Mouse (Mus musculus) layer of hippocampus, adult 18-20 months (tissue): ENCODE results near the gene Ccdc36. TPM values are rescaled to one million over a fixed set of nuclear protein-coding genes. Genes with fewer than 3 reads are reported as not detected.

Source experiments
- DNase-seq, 2 experiments: peaks; one replicate each; pipeline ENCODE4 v3.0.0; 2022; ENCODE audit warnings: low spot score in 2 of 2
- total RNA-seq, 2 experiments: library from RNA; stranded (reverse); gene quantifications; 2 replicates each; pipeline ENCODE4 v1.2.3; 2021

Gene Ccdc36
- total RNA-seq, 2 experiments from 2014 or later = not detected

- DNase-seq = peak; percentile 61 to 70
Observed at GRCm38 (mm10) chr9:108449860-108450259, 21.6 kb upstream of the Ccdc36 start.

GRCm38 (mm10) chr9:108445125-108445524, 16.8 kb upstream of the Ccdc36 start:
- no peak for DNase-seq

GRCm38 (mm10) chr9:108441236-108441919, 13.1 kb upstream of the Ccdc36 start:
- peak; percentile 74 to 92 for DNase-seq

GRCm38 (mm10) chr9:108440485-108440884, 12.2 kb upstream of the Ccdc36 start:
- DNase-seq = no peak

DNA sequence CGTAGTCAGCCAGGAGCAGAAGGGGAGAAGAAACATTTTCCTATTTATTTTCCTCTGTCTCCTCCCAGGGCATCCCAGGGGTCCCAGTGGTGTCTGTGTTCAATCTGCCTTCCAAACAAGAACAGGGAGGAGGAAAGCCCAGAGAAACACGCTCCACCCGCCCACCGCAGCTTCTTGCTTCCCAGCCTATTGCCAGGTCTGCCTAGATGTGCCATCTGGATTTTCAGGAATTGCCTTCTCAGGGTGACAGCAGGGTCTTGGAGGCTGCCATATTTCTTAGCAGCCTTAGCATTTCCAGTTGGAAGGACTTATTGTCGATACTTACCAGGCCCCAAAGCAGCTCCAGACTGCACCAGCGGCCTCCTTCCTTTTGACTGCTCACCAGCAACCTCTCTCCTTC, 10.9 kb upstream of the Ccdc36 start:
- DNase-seq = peak; percentile 43 to 51

GRCm38 (mm10) chr9:108436182-108436581, 7.9 kb upstream of the Ccdc36 start, which contains the start of gene BC048562:
BC048562 (plus strand) TSS chr9:108436482.
- DNase-seq = no peak

GRCm38 (mm10) chr9:108431431-108432067, 3.3 kb upstream of the Ccdc36 start:
- no peak for DNase-seq

GRCm38 (mm10) chr9:108412221-108412620, 16.1 kb downstream of the Ccdc36 start:
- DNase-seq = peak in 1 of 2 experiments; percentile 51

- DNase-seq = peak; percentile 60 to 76
Observed at GRCm38 (mm10) chr9:108411381-108411942, 16.8 kb downstream of the Ccdc36 start.

GRCm38 (mm10) chr9:108409535-108409934, 18.7 kb downstream of the Ccdc36 start:
- no peak for DNase-seq

DNA sequence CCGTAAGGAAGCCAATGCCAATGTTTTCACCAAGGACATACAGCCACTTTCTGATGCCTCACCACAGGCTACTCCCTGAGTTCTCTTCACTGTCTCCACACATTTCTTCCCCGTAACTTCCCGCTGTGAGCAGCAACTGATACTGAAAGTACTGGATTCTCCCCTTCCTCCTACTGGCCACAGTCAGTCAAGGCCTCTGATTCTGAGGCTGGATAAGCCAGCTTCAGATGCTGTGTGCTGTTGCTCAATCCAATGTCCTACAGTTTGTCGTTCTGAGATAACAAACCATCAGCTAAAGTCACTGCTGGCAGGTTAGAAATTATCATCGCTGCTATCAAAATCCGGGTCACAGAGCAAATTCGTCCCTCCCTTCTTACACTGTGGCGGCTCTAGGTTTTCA, 23.8 kb downstream of the Ccdc36 start:
- DNase-seq = no peak

GRCm38 (mm10) chr9:108403081-108403480, 25.2 kb downstream of the Ccdc36 start:
- peak in 1 of 2 experiments; percentile 66 for DNase-seq

DNA sequence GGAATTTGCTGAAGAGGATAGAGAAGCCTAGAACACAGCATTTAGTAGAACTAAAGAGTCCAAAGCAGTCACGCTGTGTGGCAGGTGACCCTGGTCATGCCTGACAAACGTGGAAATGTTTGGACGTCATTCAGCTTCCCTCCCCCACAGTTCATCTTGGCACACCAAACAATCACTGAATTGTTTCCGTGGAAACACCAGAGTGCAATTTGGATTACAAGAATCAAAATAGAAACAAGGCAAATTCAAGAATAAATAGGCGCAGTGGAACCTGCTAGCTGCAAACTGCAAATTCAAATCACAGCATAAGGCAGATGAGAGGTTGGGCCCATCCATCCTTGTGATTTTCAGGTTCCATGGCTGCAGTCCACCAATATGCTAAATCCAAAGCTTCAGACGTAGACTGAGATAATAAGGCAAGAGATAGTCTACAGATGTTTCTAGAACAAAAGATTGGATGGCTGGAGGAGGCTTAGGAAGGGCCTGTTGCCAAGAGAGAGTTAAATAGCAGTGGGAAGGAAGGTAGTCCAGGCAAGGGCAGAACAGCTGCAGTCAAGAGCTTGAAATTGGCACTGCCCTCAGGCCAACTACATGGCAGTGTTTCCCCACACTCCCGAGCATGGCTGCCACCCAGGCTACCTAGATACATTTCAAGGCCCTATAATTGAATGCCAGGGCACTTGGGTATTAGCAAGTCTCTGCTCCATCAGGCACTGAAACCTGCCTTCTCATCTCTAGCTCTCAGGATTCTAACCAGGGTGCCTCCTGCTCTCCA, 26.9 kb downstream of the Ccdc36 start:
- DNase-seq = peak; percentile 46 to 82

DNA sequence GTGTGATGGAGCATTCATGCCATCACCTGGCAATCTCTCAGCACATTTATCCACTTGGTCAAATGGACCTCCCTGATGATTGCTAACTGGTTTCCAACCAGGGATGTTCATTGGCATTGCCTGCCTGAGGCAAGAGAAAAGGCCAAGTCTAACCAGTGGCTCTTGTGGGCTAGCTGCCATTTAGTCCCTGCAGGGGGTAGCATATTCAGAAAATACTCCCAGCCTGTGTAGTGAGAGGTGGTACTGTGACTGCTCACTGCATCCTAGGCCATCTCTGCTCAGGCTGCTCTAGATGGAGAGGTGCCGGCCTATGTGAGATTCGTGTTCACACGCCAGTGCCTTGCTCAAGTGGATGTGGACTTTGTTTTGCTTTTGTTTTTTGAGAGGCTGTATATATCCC, 30.0 kb downstream of the Ccdc36 start:
- no peak for DNase-seq

- DNase-seq = no peak
Observed at GRCm38 (mm10) chr9:108395427-108395826, 32.9 kb downstream of the Ccdc36 start.

GRCm38 (mm10) chr9:108394191-108394590, 34.1 kb downstream of the Ccdc36 start:
- DNase-seq = no peak

DNA sequence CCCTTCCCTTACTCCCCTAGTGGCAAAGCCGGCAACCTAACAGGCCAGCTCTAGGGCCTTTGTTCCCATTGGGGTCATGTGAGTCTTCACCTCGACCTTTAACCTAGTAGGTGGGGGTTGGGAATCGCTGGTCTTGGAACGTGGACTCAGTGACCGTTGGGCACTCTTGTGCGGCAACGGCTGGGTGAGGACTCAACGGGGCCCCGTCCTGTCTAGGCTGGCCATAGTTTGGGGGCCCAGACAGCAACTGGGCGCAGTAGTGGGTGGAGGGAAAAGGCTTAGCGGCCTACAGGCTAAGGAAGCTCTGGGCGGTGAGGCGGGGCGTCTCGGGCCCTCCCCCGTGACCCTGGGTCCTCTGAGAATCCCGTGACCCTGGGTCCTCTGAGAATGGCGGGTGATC, 35.6 kb downstream of the Ccdc36 start, which contains the start of gene 1700102P08Rik:
Gene 1700102P08Rik (plus strand): TSS at position 130 of the 400 bp plus-strand sequence.
- no peak for DNase-seq

DNA sequence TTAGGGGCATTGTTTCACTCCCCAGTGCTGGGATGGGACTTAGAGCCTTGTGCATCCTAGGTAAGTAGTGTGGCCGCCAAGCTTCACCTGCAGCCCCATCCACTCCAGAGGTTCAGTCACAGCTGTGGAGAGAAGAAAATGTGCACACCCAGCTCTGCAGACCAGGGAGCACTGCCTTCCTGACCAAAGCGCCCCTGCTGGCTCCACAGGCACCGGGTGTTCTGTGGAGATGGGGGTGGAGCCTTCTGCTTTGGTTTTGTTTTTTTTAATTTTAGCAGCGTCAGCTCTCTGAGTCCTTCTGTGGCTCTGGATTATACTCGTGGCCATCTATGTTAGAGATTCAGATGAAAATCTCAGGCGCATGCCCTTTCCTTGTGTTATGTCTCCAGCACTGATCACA, 39.1 kb downstream of the Ccdc36 start:
- DNase-seq = peak in 1 of 2 experiments; percentile 49

DNA sequence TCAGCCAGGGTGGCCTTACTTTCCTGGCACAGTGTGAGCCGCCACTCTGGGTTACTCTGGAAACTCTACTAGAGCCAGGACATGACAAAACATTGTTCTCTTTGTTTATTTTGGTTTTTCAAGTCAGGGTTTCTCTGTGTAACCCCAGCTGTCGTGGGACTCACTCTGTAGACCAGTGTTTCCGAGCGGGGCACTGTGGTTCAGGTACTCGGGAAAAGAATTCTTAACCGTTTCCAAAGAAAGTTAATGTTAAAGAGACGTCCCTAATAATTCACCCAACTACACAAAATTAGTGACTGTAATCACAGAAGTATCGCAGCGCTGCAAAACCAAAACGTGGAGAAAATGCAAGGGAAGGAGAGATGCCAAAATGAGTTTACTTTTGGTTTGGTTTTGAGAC, 39.7 kb downstream of the Ccdc36 start:
- no peak for DNase-seq

DNA sequence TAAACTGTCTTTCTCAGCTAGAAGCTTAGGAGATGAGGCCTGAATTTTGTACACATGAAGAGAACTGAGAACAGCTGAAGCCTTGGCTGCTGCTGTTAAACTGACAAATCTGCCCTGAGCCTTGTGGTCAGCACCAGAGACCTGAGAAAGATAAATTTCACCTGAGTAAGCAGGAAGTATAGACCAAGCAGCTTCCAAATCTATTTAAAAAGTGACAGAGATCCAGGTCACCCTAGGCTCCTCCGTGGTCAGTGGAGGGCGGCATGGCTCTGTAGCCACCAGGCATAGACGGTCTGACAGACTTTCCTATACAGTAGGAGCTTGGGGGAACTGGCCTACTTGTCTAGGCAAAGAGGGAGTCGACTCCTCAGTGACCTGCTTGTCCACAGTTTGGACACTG, 41.5 kb downstream of the Ccdc36 start:
- no peak for DNase-seq

GRCm38 (mm10) chr9:108385006-108385405, 43.3 kb downstream of the Ccdc36 start:
- no peak for DNase-seq

GRCm38 (mm10) chr9:108381382-108381781, 46.9 kb downstream of the Ccdc36 start:
- no peak for DNase-seq
